Mouse (Mus musculus) A20 (cell line): Measurements from ENCODE around the gene Fcnb.

Experiments
- DNase-seq: peaks from one replicate; pipeline ENCODE4 v3.0.0-alpha.2; 2011; ENCODE audit warnings: low read depth, low spot score

The Fcnb gene

DNA sequence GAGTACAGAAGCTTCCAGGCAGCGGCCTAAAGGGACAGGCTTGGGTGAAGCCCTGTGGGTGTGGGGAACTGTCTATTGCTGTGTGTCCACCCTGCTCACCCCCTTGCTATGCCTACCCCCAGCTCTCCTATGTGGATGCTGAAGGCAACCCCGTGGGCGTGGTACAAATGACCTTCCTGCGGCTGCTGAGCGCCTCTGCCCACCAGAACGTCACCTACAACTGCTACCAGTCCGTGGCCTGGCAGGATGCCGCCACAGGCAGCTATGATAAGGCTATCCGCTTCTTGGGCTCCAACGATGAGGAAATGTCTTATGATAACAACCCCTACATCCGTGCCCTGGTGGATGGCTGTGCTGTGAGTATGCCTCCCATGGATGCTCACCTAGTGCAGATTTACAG is 52.2 kb downstream of the Fcnb start:
- DNase-seq = no peak

GRCm38 (mm10) chr2:28031860-28032259 is 52.8 kb downstream of the Fcnb start:
- DNase-seq = no peak
